Mouse (Mus musculus): Measurements from ENCODE around the gene Gm45808. TPM values are rescaled to one million over a fixed set of nuclear protein-coding genes. Genes with fewer than 3 reads are reported as not detected.
"Not testable (repeated sequence)": the region's sequence is repeated elsewhere in the genome, so short reads cannot be mapped to it uniquely, and the experiment has no call there.

Gene Gm45808
- not detected for polyA plus RNA-seq (2012; fragmentation: generic; extraction: Trizol)
- long read RNA-seq, experiment 1, result 0 reads
- long read RNA-seq, experiment 2, result 0 reads

DNA sequence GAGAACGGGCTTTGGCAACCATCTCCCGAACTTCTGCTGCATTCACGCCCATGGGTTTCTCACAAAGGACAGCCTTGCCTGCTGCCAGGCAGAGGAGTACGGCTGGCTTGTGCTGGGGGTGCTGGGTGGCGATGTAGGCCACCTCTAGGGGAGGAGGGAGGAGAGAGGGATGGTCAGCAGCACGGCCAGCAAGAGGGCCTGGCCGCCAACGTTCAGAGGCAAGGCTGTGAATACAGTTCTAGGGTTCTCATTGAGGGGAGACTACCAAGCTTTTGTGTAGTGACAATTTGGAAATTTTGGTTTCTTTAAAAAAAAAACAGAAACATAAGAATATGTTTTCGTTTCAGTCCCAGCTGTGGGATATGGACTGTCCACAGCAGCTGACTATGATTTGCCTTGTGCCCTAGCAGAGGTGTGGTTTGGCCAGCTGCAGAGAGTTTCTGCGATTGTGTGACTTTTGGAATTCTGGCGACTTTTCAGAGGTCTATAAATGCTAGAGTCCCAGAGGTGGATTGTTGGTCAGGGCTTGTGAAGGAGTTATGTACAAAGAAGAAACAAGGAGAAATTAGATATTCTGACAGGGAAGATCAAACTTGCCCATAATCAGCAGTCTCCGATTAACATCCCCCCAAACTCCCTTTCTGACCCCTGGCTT lies at the start of gene Gm45808:
Gene Gm45808 (minus strand): TSS at position 51 of the 655 bp plus-strand sequence.
- no peak within 1 kb of the TSS for H3ac ChIP-seq (ENCODE audit: control insufficient read depth, insufficient read length, low read depth)
- no peak within 1 kb of the TSS for H3K4me3 ChIP-seq (ENCODE audit: insufficient read depth, poor library complexity, severe bottlenecking)
- no peak for TF ChIP-seq CEBPB (IDR thresholded peaks at IDR 0.05; ENCODE audit: low read depth)
- TF ChIP-seq CTCF (IDR thresholded peaks at IDR 0.05; ENCODE audit: control insufficient read depth, insufficient read depth, insufficient read length), result no peak
- no peak for TF ChIP-seq FOSL1 (IDR thresholded peaks at IDR 0.05; ENCODE audit: insufficient read depth, low read length, poor library complexity, severe bottlenecking)
- H3K79me2 ChIP-seq (ENCODE audit: control insufficient read depth, insufficient read depth), result no peaks in the 10 kb centered on the region
- H3K79me3 ChIP-seq (ENCODE audit: low read depth), result no peaks in the 10 kb centered on the region
- H3K27me3 ChIP-seq (ENCODE audit: control insufficient read depth, insufficient read depth, insufficient read length), result no peaks in the 10 kb centered on the region
- no peaks in the 10 kb centered on the region for H3K36me3 ChIP-seq (ENCODE audit: control insufficient read depth, insufficient read depth)

DNA sequence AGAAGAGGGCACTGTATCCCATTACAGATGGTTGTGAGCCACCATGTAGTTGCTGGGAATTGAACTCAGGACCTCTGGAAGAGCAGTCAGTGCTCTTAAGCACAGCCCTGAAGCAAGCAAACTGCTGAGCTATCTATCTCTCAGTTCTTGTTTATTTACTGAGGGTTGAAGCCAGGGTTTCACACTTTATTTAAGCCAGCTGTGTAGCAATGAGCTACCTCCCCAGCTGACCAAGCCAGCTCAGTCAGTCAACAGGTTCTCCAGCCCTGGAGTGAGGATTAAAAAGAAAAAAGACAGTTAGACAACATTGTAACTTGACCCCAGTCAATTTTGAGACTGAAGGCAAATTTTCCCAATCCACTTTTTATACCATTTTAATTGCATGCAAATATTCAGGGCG lies 49.1 kb upstream of the Gm45808 start:
- H3ac ChIP-seq (ENCODE audit: control insufficient read depth, insufficient read length, low read depth), result no peak overlapping the region
- TF ChIP-seq MYOD1 (IDR thresholded peaks at IDR 0.05; ENCODE audit: control insufficient read depth, insufficient read length, low read depth), result no peak
- no peak for TF ChIP-seq FOSL1 (IDR thresholded peaks at IDR 0.05; ENCODE audit: insufficient read depth, low read length, poor library complexity, severe bottlenecking)
- TF ChIP-seq USF1 (IDR thresholded peaks at IDR 0.05; ENCODE audit: low read depth), result no peak
- TF ChIP-seq CEBPB (IDR thresholded peaks at IDR 0.05; ENCODE audit: low read depth), result no peak
- no peak for TF ChIP-seq MAX (IDR thresholded peaks at IDR 0.05)
- no peak for TF ChIP-seq CTCF (IDR thresholded peaks at IDR 0.05; ENCODE audit: control insufficient read depth, insufficient read depth, insufficient read length)
- H3K4me3 ChIP-seq (ENCODE audit: insufficient read depth, poor library complexity, severe bottlenecking), result no peak overlapping the region
- no peaks in the 10 kb centered on the region for H3K79me3 ChIP-seq (ENCODE audit: low read depth)
- no peaks in the 10 kb centered on the region for H3K27me3 ChIP-seq (ENCODE audit: control insufficient read depth, insufficient read depth, insufficient read length)
- no peaks in the 10 kb centered on the region for H3K79me2 ChIP-seq (ENCODE audit: control insufficient read depth, insufficient read depth)
- H3K36me3 ChIP-seq (ENCODE audit: control insufficient read depth, insufficient read depth), result no peaks in the 10 kb centered on the region

DNA sequence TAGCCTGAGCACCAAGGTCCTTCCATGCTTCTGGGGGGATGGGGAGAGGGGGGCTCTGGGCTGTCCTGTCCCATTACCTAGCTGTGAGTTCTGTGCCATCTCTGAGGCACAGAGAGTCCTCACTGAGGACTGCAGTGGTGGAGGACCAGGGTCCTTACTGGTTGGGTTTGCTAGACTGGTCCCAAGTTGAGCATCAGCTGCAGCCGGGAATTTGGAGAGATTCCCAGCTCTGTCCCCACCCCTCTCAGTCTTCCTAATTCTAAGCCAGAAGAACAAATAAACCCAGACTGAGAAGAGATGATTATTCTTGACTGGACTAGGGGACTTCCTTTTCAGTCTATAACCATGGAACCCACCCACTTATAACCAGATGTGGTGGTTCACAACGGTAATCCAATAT lies 44.0 kb upstream of the Gm45808 start:
- Histone ChIP-seq H3K27me3 (ENCODE audit: control insufficient read depth, insufficient read depth, insufficient read length) (no peaks in the 10 kb centered on the region), H3K79me2 (ENCODE audit: control insufficient read depth, insufficient read depth) (peaks cover 4% of the 10 kb centered on the region), H3K4me3 (ENCODE audit: insufficient read depth, poor library complexity, severe bottlenecking) (no peak overlapping the region), H3K79me3 (ENCODE audit: low read depth) (peaks cover 1% of the 10 kb centered on the region), H3K36me3 (ENCODE audit: control insufficient read depth, insufficient read depth) (no peaks in the 10 kb centered on the region), H3ac (ENCODE audit: control insufficient read depth, insufficient read length, low read depth) (no peak overlapping the region)
- no peak for TF ChIP-seq CEBPB (IDR thresholded peaks at IDR 0.05; ENCODE audit: low read depth)
- TF ChIP-seq MAX (IDR thresholded peaks at IDR 0.05), result no peak
- no peak for TF ChIP-seq USF1 (IDR thresholded peaks at IDR 0.05; ENCODE audit: low read depth)
- no peak for TF ChIP-seq MYOG (IDR thresholded peaks at IDR 0.05; ENCODE audit: control insufficient read depth, extremely low read depth, insufficient read length)
- no peak for TF ChIP-seq CTCF (IDR thresholded peaks at IDR 0.05; ENCODE audit: control insufficient read depth, insufficient read depth, insufficient read length)

DNA sequence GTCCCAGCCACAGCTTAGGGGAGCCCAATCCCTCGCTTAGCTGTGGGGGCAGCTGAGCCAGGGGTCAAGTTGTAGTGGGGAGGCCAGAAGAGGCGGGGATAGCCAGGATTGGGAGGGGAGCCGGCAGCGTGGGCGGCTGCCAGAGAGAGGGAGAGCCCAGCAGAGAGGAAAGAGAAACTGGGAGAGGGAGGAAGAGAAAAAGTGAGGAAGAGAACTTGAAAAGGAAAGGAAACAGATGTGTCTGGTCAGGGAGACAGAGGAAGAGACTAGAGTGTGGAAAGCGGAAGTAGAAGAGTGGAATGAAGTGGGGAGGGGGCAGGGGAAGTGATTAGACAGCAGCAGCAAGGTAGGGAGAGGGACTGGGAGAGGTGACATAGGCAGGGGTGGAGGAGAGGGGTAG lies 42.9 kb upstream of the Gm45808 start:
- TF ChIP-seq MAX (IDR thresholded peaks at IDR 0.05) (no peak), MYOD1 (IDR thresholded peaks at IDR 0.05; ENCODE audit: control insufficient read depth, insufficient read length, low read depth) (no peak), USF1 (IDR thresholded peaks at IDR 0.05; ENCODE audit: low read depth) (no peak), CEBPB (IDR thresholded peaks at IDR 0.05; ENCODE audit: low read depth) (no peak), FOSL1 (IDR thresholded peaks at IDR 0.05; ENCODE audit: insufficient read depth, low read length, poor library complexity, severe bottlenecking) (no peak)
- no peak overlapping the region for H3K4me3 ChIP-seq (ENCODE audit: insufficient read depth, poor library complexity, severe bottlenecking)
- peaks cover 12% of the 10 kb centered on the region for H3K79me3 ChIP-seq (ENCODE audit: low read depth)
- peaks cover 1% of the 10 kb centered on the region for H3K36me3 ChIP-seq (ENCODE audit: control insufficient read depth, insufficient read depth)
- peaks cover 16% of the 10 kb centered on the region for H3K79me2 ChIP-seq (ENCODE audit: control insufficient read depth, insufficient read depth)
- no peak overlapping the region for H3ac ChIP-seq (ENCODE audit: control insufficient read depth, insufficient read length, low read depth)
- H3K27me3 ChIP-seq (ENCODE audit: control insufficient read depth, insufficient read depth, insufficient read length), result no peaks in the 10 kb centered on the region

DNA sequence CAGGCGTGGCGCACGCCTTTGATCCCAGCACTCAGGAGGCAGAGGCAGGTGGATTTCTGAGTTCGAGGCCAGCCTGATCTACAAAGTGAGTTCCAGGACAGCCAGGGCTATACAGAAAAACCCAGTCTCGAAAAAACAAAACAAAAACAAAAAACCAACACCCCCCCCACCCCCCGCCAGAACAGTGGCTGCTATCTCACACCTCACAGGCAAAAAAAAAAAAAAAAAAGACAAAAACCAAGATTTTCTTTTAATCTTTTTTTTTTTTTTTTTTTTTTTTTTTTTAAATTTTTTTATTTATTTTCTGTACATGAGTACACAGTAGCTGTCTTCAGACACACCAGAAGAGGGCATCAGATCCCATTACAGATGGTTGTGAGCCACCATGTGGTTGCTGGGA lies 40.6 kb upstream of the Gm45808 start:
- peaks cover 19% of the 10 kb centered on the region for H3K79me2 ChIP-seq (ENCODE audit: control insufficient read depth, insufficient read depth)
- not testable (repeated sequence) for H3K27me3 ChIP-seq (ENCODE audit: control insufficient read depth, insufficient read depth, insufficient read length); H3ac ChIP-seq (ENCODE audit: control insufficient read depth, insufficient read length, low read depth); H3K4me3 ChIP-seq (ENCODE audit: insufficient read depth, poor library complexity, severe bottlenecking)
- peaks cover 20% of the 10 kb centered on the region for H3K36me3 ChIP-seq (ENCODE audit: control insufficient read depth, insufficient read depth)
- peaks cover 14% of the 10 kb centered on the region for H3K79me3 ChIP-seq (ENCODE audit: low read depth)

DNA sequence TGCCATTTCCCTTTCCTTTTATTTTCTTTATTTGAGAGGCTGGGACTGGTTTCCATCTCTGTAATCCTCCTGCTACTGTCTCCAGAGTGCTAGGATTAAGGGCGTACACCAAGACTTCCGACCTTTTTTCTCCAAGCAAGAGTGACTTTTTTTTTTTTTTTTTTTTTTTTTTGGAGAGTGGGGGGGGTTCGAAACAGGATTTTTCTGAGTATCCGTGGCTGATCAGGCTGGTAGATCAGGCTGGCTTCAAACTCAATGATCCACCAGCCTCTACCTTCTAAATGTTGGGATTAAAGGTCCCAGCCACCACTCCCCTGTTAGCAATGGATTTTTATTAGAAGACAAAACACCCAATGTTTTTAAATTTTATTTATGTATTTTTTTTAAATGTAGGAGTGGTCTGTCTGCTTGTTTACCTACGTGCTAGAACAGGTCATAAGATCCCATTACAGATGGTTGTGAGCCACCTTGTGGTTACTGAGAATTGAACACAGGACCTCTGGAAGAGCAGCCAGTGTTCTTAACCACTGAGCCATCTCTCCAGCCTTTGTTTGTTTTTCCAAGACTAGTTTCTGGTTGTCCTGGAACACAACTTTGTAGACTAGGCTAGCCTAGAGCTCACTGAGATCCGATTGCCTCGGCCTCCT lies 40.0 kb upstream of the Gm45808 start:
- H3K79me3 ChIP-seq (ENCODE audit: low read depth), result peaks cover 14% of the 10 kb centered on the region
- H3K27me3 ChIP-seq (ENCODE audit: control insufficient read depth, insufficient read depth, insufficient read length), result no peaks in the 10 kb centered on the region
- H3K4me3 ChIP-seq (ENCODE audit: insufficient read depth, poor library complexity, severe bottlenecking), result peak overlapping the region; percentile 75
- no peak overlapping the region for H3ac ChIP-seq (ENCODE audit: control insufficient read depth, insufficient read length, low read depth)
- H3K36me3 ChIP-seq (ENCODE audit: control insufficient read depth, insufficient read depth), result peaks cover 21% of the 10 kb centered on the region
- no peak for TF ChIP-seq USF1 (IDR thresholded peaks at IDR 0.05; ENCODE audit: low read depth)
- TF ChIP-seq CTCF (IDR thresholded peaks at IDR 0.05; ENCODE audit: control insufficient read depth, insufficient read depth, insufficient read length), result no peak
- TF ChIP-seq MAX (IDR thresholded peaks at IDR 0.05), result no peak
- no peak for TF ChIP-seq CEBPB (IDR thresholded peaks at IDR 0.05; ENCODE audit: low read depth)
- TF ChIP-seq MYOD1 (IDR thresholded peaks at IDR 0.05; ENCODE audit: control insufficient read depth, insufficient read length, low read depth), result no peak
- TF ChIP-seq MYOG (IDR thresholded peaks at IDR 0.05; ENCODE audit: control insufficient read depth, extremely low read depth, insufficient read length), result no peak
- TF ChIP-seq FOSL1 (IDR thresholded peaks at IDR 0.05; ENCODE audit: insufficient read depth, low read length, poor library complexity, severe bottlenecking), result no peak
- H3K79me2 ChIP-seq (ENCODE audit: control insufficient read depth, insufficient read depth), result peaks cover 19% of the 10 kb centered on the region
